Mouse (Mus musculus) forebrain, postnatal 0 days (tissue): ENCODE data around the gene Plxna4. TPM values are rescaled to one million over a fixed set of nuclear protein-coding genes. Genes with fewer than 3 reads are reported as not detected.

Source experiments
- ATAC-seq: fragments of 200-750 bp; cut with Nextera tagmentation; 2 replicates; pipeline ENCODE4 v1.8.0; 2017; ENCODE audit warnings: mild to moderate bottlenecking, moderate library complexity
- DNase-seq: peaks from one replicate; pipeline ENCODE4 v3.0.0-alpha.2; 2015
- H3K27ac ChIP-seq: fragments of 300-500 bp; sonication (generic); 2 replicates; pipeline ENCODE4 v1.5.1; 2014; ENCODE audit warnings: low read depth, mild to moderate bottlenecking, antibody characterized with exemption, low read length, moderate library complexity, mixed read lengths
- H3K27me3 ChIP-seq: fragments of 300-500 bp; sonication (generic); 2 replicates; pipeline ENCODE4 v1.6.1; 2014; ENCODE audit warnings: mild to moderate bottlenecking, low read length, mixed read lengths; ENCODE audit not compliant: insufficient read depth
- H3K36me3 ChIP-seq: fragments of 300-500 bp; sonication (generic); 2 replicates; pipeline ENCODE4 v1.6.1; 2014; ENCODE audit warnings: mild to moderate bottlenecking, moderate library complexity; ENCODE audit not compliant: insufficient read depth
- H3K4me1 ChIP-seq: fragments of 300-500 bp; sonication (generic); 2 replicates; pipeline ENCODE4 v1.6.1; 2014; ENCODE audit warnings: antibody characterized with exemption; ENCODE audit not compliant: insufficient read depth
- H3K4me2 ChIP-seq: fragments of 300-500 bp; sonication (generic); 2 replicates; pipeline ENCODE4 v1.6.1; 2014; ENCODE audit warnings: low read depth, mild to moderate bottlenecking, moderate library complexity
- H3K4me3 ChIP-seq: fragments of 300-500 bp; sonication (generic); 2 replicates; pipeline ENCODE4 v1.5.1; 2014; ENCODE audit warnings: low read depth, low read length, mixed read lengths
- H3K9ac ChIP-seq: fragments of 300-500 bp; sonication (generic); 2 replicates; pipeline ENCODE4 v1.6.1; 2014; ENCODE audit warnings: mild to moderate bottlenecking
- H3K9me3 ChIP-seq: fragments of 300-500 bp; sonication (generic); 2 replicates; pipeline ENCODE4 v1.6.1; 2016; ENCODE audit warnings: low read length
- CTCF ChIP-seq: sonication (generic); IDR thresholded peaks from 2 replicates; pipeline ENCODE4 v1.5.1; 2016; ENCODE audit warnings: antibody characterized with exemption, control low read depth, low read depth
- WGBS: fragments of 180-500 bp; shearing (Covaris S2); extraction: QIAGEN DNeasy Blood & Tissue Kit; methylation state at CpG from one replicate; pipeline ENCODE4 v1.1.7; 2014; 5-methylcytosine and 5-hydroxymethylcytosine counted together
- polyA plus RNA-seq: library from polyadenylated mRNA; unstranded; fragments of >200 nt; fragmentation: Nextera tagmentation; extraction: Ambion mirVana; gene quantifications from 2 replicates; pipeline ENCODE4 v1.2.1, GENCODE M21; 2015
- total RNA-seq: library from RNA; depleted of rRNA; stranded (reverse); fragments of >200 nt; gene quantifications from 2 replicates; pipeline ENCODE4 v1.2.3, GENCODE M21; 2014

Gene Plxna4
- total and polyA plus RNA-seq, 2 experiments from 2014 or later, result 12.0 to 51.5 TPM

GRCm38 (mm10) chr6:32252168-32252567, 335.8 kb downstream of the Plxna4 start:
- Histone ChIP-seq H3K36me3 (no peaks in the 10 kb centered on the region), H3K9me3 (no peaks in the 10 kb centered on the region), H3K27me3 (no peaks in the 10 kb centered on the region), H3K9ac (no peak overlapping the region), H3K4me3 (no peak overlapping the region), H3K4me2 (no peak overlapping the region), H3K27ac (0 out of 2 replicates have a peak overlapping the region, but pooled peaks have one; percentile 6), H3K4me1 (peaks cover 10% of the 10 kb centered on the region; the same call in 1 of the 2 replicates)
- TF ChIP-seq CTCF, result no peak
- WGBS, result 33% methylated on average over 7 of the region's 7 CpGs
- ATAC-seq (peak; percentile 50; the same call in 1 of the 2 replicates), DNase-seq (peak; percentile 53)

- no peaks in the 10 kb centered on the region for H3K9me3 ChIP-seq
- no peaks in the 10 kb centered on the region for H3K27me3 ChIP-seq
- WGBS, result 45% methylated on average over 10 of the region's 10 CpGs
- H3K9ac ChIP-seq, result no peak overlapping the region
- H3K4me1 ChIP-seq, result peaks cover 10% of the 10 kb centered on the region; the same call in 1 of the 2 replicates
- DNase-seq (peak; percentile 38), ATAC-seq (peak; percentile 27; the same call in 1 of the 2 replicates)
- no peak overlapping the region for H3K27ac ChIP-seq
- H3K4me3 ChIP-seq, result no peak overlapping the region
- TF ChIP-seq CTCF, result no peak
- no peak overlapping the region for H3K4me2 ChIP-seq
- no peaks in the 10 kb centered on the region for H3K36me3 ChIP-seq
Observed at GRCm38 (mm10) chr6:32251674-32252073, 336.3 kb downstream of the Plxna4 start.

GRCm38 (mm10) chr6:32246036-32246435, 342.0 kb downstream of the Plxna4 start:
- ATAC-seq, result no peak
- no peak overlapping the region for H3K27ac ChIP-seq
- no peaks in the 10 kb centered on the region for H3K4me1 ChIP-seq
- no peak overlapping the region for H3K9ac ChIP-seq
- 46% methylated on average over 6 of the region's 6 CpGs for WGBS
- no peak for TF ChIP-seq CTCF
- H3K36me3 ChIP-seq, result no peaks in the 10 kb centered on the region
- DNase-seq, result no peak
- no peaks in the 10 kb centered on the region for H3K27me3 ChIP-seq
- no peak overlapping the region for H3K4me3 ChIP-seq
- no peaks in the 10 kb centered on the region for H3K9me3 ChIP-seq
- H3K4me2 ChIP-seq, result no peak overlapping the region

DNA sequence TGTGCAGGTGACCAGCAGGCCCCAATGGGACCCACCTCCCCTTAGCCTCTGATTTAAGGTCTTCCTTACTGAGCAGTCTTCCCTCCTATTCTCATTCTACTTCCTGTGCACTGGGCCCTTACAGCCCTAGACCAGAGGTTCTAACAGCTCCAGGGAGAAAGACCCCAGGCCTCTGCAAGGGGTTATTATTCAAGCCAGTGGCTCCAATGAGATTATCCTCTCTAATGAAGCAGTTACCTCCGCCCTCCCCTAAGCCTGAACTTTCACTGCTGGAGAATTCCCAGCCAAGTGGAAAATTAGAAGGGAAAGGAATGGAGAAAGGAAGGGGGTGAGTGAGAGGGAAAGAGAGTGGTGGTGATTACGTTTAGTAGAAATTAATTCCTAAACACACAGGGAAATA, 345.0 kb downstream of the Plxna4 start:
- no peak overlapping the region for H3K9ac ChIP-seq
- no peaks in the 10 kb centered on the region for H3K4me1 ChIP-seq
- WGBS, result 25% methylated on average over 2 of the region's 2 CpGs
- TF ChIP-seq CTCF, result no peak
- H3K4me2 ChIP-seq, result no peak overlapping the region
- no peaks in the 10 kb centered on the region for H3K9me3 ChIP-seq
- H3K4me3 ChIP-seq, result no peak overlapping the region
- DNase-seq (no peak), ATAC-seq (no peak)
- no peaks in the 10 kb centered on the region; the same call in 1 of the 2 replicates for H3K36me3 ChIP-seq
- no peaks in the 10 kb centered on the region for H3K27me3 ChIP-seq
- no peak overlapping the region for H3K27ac ChIP-seq

GRCm38 (mm10) chr6:32231383-32231782, 356.6 kb downstream of the Plxna4 start:
- H3K4me1 ChIP-seq, result no peaks in the 10 kb centered on the region
- TF ChIP-seq CTCF, result no peak
- no peaks in the 10 kb centered on the region for H3K27me3 ChIP-seq
- no peak overlapping the region for H3K4me3 ChIP-seq
- H3K4me2 ChIP-seq, result no peak overlapping the region
- no peak overlapping the region for H3K27ac ChIP-seq
- H3K9me3 ChIP-seq, result no peaks in the 10 kb centered on the region
- 96% methylated on average over 2 of the region's 2 CpGs for WGBS
- ATAC-seq, result no peak
- H3K9ac ChIP-seq, result no peak overlapping the region
- DNase-seq, result no peak
- peaks cover 47% of the 10 kb centered on the region for H3K36me3 ChIP-seq

DNA sequence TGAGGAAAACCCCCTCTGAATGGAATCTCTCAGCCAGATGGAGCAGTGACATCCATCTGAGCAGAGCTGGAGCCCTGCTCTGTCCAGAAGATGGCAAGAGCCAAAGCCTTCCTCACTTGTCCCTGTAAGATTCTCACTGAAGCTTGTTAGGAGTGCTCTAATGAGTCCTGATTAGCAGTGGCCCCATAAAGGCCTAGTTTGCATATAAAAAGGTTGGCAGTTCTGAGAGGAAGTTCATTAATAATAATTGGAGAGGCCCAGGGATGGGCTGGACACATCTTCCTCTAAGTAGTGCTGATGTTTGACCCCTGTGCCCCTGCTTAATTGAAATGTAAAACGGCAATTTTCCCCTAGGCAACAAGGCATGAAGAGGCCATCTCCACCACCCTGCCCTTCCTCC, 361.4 kb downstream of the Plxna4 start:
- no peak overlapping the region for H3K4me2 ChIP-seq
- no peak overlapping the region for H3K9ac ChIP-seq
- H3K4me1 ChIP-seq, result no peaks in the 10 kb centered on the region
- WGBS, result 13% methylated on average over 1 of the region's 1 CpGs
- no peaks in the 10 kb centered on the region for H3K9me3 ChIP-seq
- no peak overlapping the region for H3K4me3 ChIP-seq
- ATAC-seq (no peak), DNase-seq (no peak)
- no peak overlapping the region for H3K27ac ChIP-seq
- peaks cover 26% of the 10 kb centered on the region for H3K36me3 ChIP-seq
- TF ChIP-seq CTCF, result no peak
- H3K27me3 ChIP-seq, result no peaks in the 10 kb centered on the region

DNA sequence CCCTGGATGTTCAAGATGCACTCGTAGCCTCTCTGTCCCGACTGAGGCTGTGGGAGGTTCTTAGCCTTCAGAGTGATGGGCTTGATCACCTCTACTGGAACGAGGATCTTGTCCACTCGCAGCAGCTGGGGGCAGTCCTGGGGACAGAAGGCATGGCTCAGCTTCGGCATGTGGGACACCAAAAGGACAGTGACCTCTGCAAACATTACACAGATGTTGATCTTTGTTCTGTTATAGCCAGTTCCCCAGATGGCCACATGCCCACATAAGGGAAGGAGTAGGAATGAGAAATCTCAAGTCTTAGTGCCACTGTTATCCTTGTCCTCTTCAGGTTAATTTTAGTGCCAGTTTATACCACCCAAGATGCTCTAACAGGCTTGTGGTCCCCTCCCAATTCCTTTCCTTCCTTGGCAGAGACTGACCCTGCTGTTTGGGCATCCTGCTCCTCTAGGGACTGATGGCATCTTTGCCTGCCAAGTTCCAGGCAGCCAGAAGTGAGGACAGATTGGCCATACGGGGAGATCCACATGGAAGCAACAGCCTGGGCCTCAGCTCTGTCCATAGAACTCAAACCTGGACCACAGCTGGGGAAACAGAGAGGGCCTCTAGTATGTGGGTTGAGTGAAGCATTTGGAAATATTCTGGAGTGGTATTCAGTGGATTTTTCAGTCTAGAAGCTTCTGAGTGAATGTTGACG, 363.8 kb downstream of the Plxna4 start:
- Histone ChIP-seq H3K9ac (no peak overlapping the region), H3K4me3 (no peak overlapping the region)
- peak; percentile 50 for ATAC-seq

More for the DNA sequence above, 363.8 kb downstream of the Plxna4 start:
- WGBS, result 76% methylated on average over 7 of the region's 7 CpGs
- no peaks in the 10 kb centered on the region for H3K27me3 ChIP-seq
- no peak overlapping the region for H3K27ac ChIP-seq
- no peak for TF ChIP-seq CTCF
- no peak overlapping the region for H3K4me2 ChIP-seq
- peaks cover 33% of the 10 kb centered on the region for H3K36me3 ChIP-seq
- H3K4me1 ChIP-seq, result no peaks in the 10 kb centered on the region
- no peaks in the 10 kb centered on the region for H3K9me3 ChIP-seq
- DNase-seq, result peak; percentile 59
